Mouse (Mus musculus) olfactory bulb, adult 2 months (tissue): ENCODE results near the gene Loxl4.

Experiments used
- CTCF ChIP-seq: fragments of 200-500 bp; IDR thresholded peaks from 2 replicates; pipeline ENCODE4 v1.5.1; 2012; ENCODE audit warnings: low read depth, mild to moderate bottlenecking, low read length, moderate library complexity; ENCODE audit not compliant: insufficient read depth
- POLR2A ChIP-seq: fragments of 200-500 bp; IDR thresholded peaks from 2 replicates; pipeline ENCODE4 v1.6.1; 2012; ENCODE audit warnings: mild to moderate bottlenecking, low read depth, low read length, moderate library complexity; ENCODE audit not compliant: insufficient read depth

GRCm38 (mm10) chr19:42631541-42631961 lies 18.9 kb upstream of the Loxl4 start:
- TF ChIP-seq POLR2A (no peak), CTCF (no peak)
